Mouse (Mus musculus) limb, embryonic 12.5 days (tissue): ENCODE results near the gene Tor3a. TPM values are rescaled to one million over a fixed set of nuclear protein-coding genes. Genes with fewer than 3 reads are reported as not detected.

Experiments used
- ATAC-seq: fragments of 200-750 bp; cut with Nextera tagmentation; 2 replicates; pipeline ENCODE4 v1.8.0; 2017; ENCODE audit warnings: low read depth, moderate TSS enrichment; ENCODE audit not compliant: insufficient number of reproducible peaks, insufficient read depth, low FRiP score, low TSS enrichment
- H3K27ac ChIP-seq: fragments of 300-500 bp; sonication (generic); 2 replicates; pipeline ENCODE4 v1.5.1; 2016; ENCODE audit warnings: mild to moderate bottlenecking, moderate library complexity
- H3K27me3 ChIP-seq: fragments of 300-500 bp; sonication (generic); 2 replicates; pipeline ENCODE4 v1.6.1; 2016; ENCODE audit warnings: mild to moderate bottlenecking, moderate library complexity
- H3K36me3 ChIP-seq: fragments of 300-500 bp; sonication (generic); 2 replicates; pipeline ENCODE4 v1.6.1; 2016; ENCODE audit warnings: mild to moderate bottlenecking, moderate library complexity
- H3K4me1 ChIP-seq: fragments of 300-500 bp; sonication (generic); replicated peaks from 2 replicates; pipeline ENCODE4 v1.6.1; 2016
- H3K4me2 ChIP-seq: fragments of 300-500 bp; sonication (generic); 2 replicates; pipeline ENCODE4 v1.6.1; 2016; ENCODE audit warnings: mild to moderate bottlenecking, moderate library complexity
- H3K4me3 ChIP-seq: fragments of 300-500 bp; sonication (generic); replicated peaks from 2 replicates; pipeline ENCODE4 v1.5.1; 2016; ENCODE audit warnings: mild to moderate bottlenecking
- H3K9ac ChIP-seq: fragments of 300-500 bp; sonication (generic); replicated peaks from 2 replicates; pipeline ENCODE4 v1.6.1; 2016; ENCODE audit warnings: mild to moderate bottlenecking, moderate library complexity
- H3K9me3 ChIP-seq: fragments of 300-500 bp; sonication (generic); 2 replicates; pipeline ENCODE4 v1.6.1; 2016; ENCODE audit warnings: mild to moderate bottlenecking, moderate library complexity
- whole genome bisulfite sequencing: fragments of 180-500 bp; shearing (Covaris S2); methylation state at CpG from one replicate; pipeline ENCODE4 v1.1.7; 2016; 5-methylcytosine and 5-hydroxymethylcytosine counted together
- polyA plus RNA-seq: library from polyadenylated mRNA; unstranded; fragments of >200 nt; fragmentation: Nextera tagmentation; extraction: Ambion mirVana; gene quantifications from 2 replicates; pipeline ENCODE4 v1.2.1, GENCODE M21; 2016

Gene Tor3a
- polyA plus RNA-seq, 1 experiment from 2014 or later = 7.9 TPM

DNA sequence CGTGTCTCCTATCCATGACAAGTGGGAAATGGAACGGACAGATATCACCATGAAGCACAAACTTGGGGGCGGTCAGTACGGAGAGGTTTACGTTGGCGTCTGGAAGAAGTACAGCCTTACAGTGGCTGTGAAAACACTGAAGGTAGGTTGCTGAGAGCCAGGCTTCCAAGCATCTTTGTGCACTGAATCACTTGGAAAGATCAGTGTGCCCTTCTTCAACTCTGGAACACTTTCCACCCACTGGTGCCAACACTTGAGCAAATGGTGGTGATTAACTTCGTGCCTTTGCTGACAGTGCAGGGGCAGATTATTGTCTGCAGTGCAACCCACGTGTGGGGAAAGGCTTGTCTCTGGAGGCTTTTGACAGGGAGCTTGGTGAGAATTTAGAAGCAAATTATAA lies 44.2 kb downstream of the Tor3a start:
- peaks cover 70% of the 10 kb centered on the region for H3K36me3 ChIP-seq
- ATAC-seq = no peak
- 93% methylated on average over 8 of the region's 8 CpGs for WGBS

DNA sequence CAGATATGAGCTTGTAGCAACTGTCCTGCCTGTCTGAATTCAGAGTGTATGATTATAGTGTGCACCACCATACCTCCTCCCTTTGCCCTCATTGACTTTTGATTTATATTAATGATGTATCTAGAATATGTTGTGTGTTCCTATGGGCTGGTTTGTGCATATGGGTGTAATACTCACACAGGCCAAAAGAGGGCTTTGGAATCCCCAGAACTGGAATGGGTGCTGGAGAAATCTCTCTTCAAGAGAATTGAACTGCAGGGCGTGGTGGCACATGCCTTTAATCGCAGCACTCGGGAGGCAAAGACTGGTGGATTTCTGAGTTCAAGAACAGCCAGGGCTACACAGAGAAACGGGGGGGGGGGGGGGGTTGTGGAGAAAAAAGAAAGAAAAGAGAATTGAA lies 47.4 kb downstream of the Tor3a start:
- 74% methylated on average over 4 of the region's 4 CpGs for WGBS
- Histone ChIP-seq H3K27ac (no peak overlapping the region), H3K27me3 (no peaks in the 10 kb centered on the region), H3K9ac (no peak overlapping the region), H3K9me3 (no peaks in the 10 kb centered on the region), H3K4me2 (no peak overlapping the region), H3K4me3 (no peak overlapping the region), H3K4me1 (no peaks in the 10 kb centered on the region), H3K36me3 (peaks cover 55% of the 10 kb centered on the region)
- ATAC-seq = no peak

More for the DNA sequence above, 44.2 kb downstream of the Tor3a start:
- no peaks in the 10 kb centered on the region for H3K9me3 ChIP-seq
- H3K27ac ChIP-seq = no peak overlapping the region
- H3K4me2 ChIP-seq = no peak overlapping the region
- no peak overlapping the region for H3K9ac ChIP-seq
- H3K4me1 ChIP-seq = no peaks in the 10 kb centered on the region
- H3K27me3 ChIP-seq = no peaks in the 10 kb centered on the region
- no peak overlapping the region for H3K4me3 ChIP-seq

DNA sequence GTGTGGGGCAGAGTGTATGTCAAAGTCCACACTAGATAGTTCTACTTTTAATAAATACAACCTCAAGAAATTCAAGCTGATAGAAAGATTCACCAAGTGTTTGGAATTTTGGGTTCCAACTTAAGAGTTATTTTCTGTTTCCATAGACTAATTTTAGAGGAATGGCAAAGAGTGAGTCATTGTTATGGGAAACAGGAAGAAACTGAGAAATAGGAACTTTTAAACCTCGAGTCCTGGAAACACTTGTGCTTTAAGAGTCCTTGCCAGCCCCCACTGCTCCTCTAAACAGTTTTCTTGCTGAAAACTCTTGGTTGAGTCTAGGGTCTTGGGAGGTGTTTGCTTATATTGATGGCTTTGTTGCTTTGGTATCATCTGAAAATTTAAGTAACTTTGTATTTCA lies 49.9 kb downstream of the Tor3a start:
- Histone ChIP-seq H3K4me1 (no peaks in the 10 kb centered on the region), H3K9me3 (no peaks in the 10 kb centered on the region), H3K4me2 (no peak overlapping the region), H3K4me3 (no peak overlapping the region), H3K27me3 (no peaks in the 10 kb centered on the region), H3K9ac (no peak overlapping the region), H3K27ac (no peak overlapping the region), H3K36me3 (peaks cover 31% of the 10 kb centered on the region)
- 86% methylated on average over 1 of the region's 1 CpGs for WGBS
- no peak for ATAC-seq

DNA sequence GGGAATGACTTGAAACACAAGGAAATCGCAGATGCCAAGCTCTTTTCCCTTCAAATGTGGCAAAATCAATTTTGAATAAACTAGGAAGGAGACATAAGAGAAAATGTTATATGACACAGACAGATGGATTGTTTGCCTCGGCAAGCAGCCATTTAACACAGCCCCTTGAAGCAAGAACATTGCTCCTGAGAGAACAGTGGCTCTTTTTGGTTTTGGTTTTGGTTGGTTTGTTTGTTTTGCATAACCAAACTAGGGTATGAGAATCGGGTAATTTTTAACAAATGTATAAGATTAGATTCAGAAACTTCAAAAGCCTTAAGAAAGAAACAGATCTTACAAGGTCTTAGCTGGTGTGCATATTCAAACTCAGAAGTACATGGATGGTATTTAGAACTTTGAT lies 53.2 kb downstream of the Tor3a start:
- Histone ChIP-seq H3K9me3 (no peaks in the 10 kb centered on the region), H3K9ac (no peak overlapping the region), H3K4me2 (no peak overlapping the region), H3K36me3 (peaks cover 21% of the 10 kb centered on the region), H3K4me3 (no peak overlapping the region), H3K27ac (no peak overlapping the region), H3K27me3 (no peaks in the 10 kb centered on the region), H3K4me1 (peaks cover 8% of the 10 kb centered on the region)
- WGBS = 86% methylated on average over 3 of the region's 3 CpGs
- ATAC-seq = no peak

DNA sequence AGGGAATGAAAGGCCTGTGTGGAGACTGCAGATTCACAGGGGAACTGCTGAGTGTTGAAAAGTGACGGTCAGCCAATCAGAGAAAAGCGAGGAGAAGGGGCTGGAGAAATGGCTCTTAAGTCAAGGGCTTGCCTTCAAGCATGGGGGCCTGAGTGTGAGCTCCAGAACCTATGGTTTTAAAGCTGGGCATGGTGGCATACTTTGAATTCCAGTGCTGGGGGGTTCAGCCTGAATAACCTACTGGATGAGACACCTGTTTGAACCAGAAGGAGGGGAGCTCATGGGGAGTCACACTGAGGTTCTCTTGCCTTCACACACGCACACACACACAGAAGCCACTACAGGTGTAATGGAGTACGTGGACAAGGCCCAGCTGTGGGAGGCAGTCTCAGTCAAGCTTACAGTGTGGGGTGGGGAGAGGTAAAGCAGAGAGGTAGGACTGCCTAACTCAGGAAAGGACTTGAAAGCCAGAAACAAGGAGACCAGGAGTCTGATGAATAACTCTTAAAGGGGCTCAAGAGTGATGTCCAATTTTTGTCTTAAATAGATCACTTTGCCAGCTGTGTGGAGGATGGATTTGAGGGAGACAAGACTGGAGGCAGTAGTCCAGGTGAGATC lies 53.8 kb downstream of the Tor3a start:
- H3K9ac ChIP-seq = no peak overlapping the region
- H3K4me2 ChIP-seq = no peak overlapping the region
- H3K27ac ChIP-seq = no peak overlapping the region
- H3K4me3 ChIP-seq = no peak overlapping the region
- H3K36me3 ChIP-seq = peaks cover 15% of the 10 kb centered on the region
- WGBS = 67% methylated on average over 4 of the region's 4 CpGs
- no peak for ATAC-seq
- H3K9me3 ChIP-seq = no peaks in the 10 kb centered on the region
- H3K4me1 ChIP-seq = peaks cover 14% of the 10 kb centered on the region
- no peaks in the 10 kb centered on the region for H3K27me3 ChIP-seq

DNA sequence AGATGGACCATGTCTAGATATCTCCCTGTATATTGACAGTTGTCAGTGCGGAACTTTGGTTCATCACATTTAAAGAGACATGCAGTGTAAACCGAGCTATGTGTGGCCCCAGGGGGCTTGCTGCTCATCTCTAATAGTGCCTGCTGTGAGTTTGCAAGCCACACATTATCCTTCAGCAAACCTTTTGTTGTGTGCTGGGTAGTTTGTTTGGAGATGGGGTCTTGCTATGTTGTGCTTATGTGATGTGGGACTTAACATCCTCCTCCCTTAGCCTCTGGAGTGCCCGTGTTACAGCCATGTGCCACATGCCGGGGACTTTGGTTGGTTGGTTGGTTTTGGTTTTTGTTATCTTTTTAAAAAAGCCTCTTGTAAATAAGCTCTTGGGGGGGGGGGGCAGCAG lies 56.3 kb downstream of the Tor3a start:
- no peak for ATAC-seq
- Histone ChIP-seq H3K27ac (no peak overlapping the region), H3K4me1 (peaks cover 30% of the 10 kb centered on the region), H3K9ac (no peak overlapping the region), H3K4me2 (no peak overlapping the region), H3K36me3 (peaks cover 6% of the 10 kb centered on the region; the same call in 1 of the 2 replicates), H3K27me3 (no peaks in the 10 kb centered on the region), H3K4me3 (no peak overlapping the region), H3K9me3 (no peaks in the 10 kb centered on the region)
- WGBS = 70% methylated on average over 4 of the region's 4 CpGs

GRCm38 (mm10) chr1:156616989-156617598 lies 57.1 kb downstream of the Tor3a start:
- Histone ChIP-seq H3K27ac (no peak overlapping the region; the same call in 1 of the 2 replicates), H3K9me3 (no peaks in the 10 kb centered on the region), H3K4me3 (no peak overlapping the region), H3K9ac (no peak overlapping the region), H3K4me2 (no peak overlapping the region), H3K4me1 (peaks cover 30% of the 10 kb centered on the region), H3K27me3 (no peaks in the 10 kb centered on the region), H3K36me3 (0 out of 2 replicates have a peak, but pooled peaks cover under 1% of the 10 kb centered on the region)
- 55% methylated on average over 12 of the region's 12 CpGs for WGBS
- ATAC-seq = no peak

DNA sequence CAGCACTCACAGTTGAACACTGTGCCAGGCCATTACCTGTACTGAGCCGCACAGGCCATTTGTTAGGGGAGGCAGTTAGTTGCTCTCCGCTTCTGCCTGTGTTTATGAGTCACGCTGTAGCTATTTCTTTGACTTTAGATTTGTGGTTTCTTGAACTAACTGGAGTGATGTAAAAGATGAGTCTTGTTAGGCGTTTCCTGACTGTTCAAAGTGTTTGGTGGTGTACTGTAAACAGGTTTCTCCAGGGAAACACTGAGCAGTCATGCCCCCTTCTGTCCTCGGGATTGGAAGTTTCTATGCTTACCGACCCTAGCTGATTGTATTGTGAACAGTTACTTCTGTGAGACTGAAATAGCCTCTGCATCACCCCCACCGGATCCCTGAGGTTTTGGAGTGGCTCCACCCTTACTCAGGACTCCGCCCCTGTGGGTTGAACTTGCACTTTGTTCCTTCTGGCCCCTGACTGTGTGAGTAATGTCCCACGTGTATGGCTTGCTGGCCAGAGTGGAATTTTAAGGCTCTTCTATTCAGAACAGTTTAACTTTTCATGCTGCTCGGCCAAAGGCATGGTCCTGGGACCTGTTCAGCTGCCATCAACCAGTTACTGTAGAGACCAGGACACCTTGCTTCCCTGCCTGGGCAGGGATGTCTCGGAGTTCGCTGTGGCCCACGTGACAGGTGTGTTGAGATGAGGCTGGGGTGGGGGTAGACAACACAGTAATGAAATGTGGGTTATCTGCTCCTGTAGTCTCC lies 58.6 kb downstream of the Tor3a start:
- 15% methylated on average over 13 of the region's 13 CpGs for WGBS

GRCm38 (mm10) chr1:156614710-156615109 lies 59.4 kb downstream of the Tor3a start:
- 63% methylated on average over 1 of the region's 1 CpGs for WGBS
- peaks cover 7% of the 10 kb centered on the region; the same call in 1 of the 2 replicates for H3K36me3 ChIP-seq

More for the DNA sequence above, 58.6 kb downstream of the Tor3a start:
- no peaks in the 10 kb centered on the region for H3K9me3 ChIP-seq
- ATAC-seq = peak; percentile 67; the same call in 1 of the 2 replicates
- peaks cover 7% of the 10 kb centered on the region; the same call in 1 of the 2 replicates for H3K36me3 ChIP-seq
- no peak overlapping the region for H3K9ac ChIP-seq
- H3K4me1 ChIP-seq = peaks cover 30% of the 10 kb centered on the region
- peak overlapping the region; percentile 39 for H3K4me2 ChIP-seq
- H3K27ac ChIP-seq = peak overlapping the region; percentile 57; the same call in 1 of the 2 replicates
- H3K27me3 ChIP-seq = no peaks in the 10 kb centered on the region
- H3K4me3 ChIP-seq = no peak overlapping the region; the same call in 1 of the 2 replicates

DNA sequence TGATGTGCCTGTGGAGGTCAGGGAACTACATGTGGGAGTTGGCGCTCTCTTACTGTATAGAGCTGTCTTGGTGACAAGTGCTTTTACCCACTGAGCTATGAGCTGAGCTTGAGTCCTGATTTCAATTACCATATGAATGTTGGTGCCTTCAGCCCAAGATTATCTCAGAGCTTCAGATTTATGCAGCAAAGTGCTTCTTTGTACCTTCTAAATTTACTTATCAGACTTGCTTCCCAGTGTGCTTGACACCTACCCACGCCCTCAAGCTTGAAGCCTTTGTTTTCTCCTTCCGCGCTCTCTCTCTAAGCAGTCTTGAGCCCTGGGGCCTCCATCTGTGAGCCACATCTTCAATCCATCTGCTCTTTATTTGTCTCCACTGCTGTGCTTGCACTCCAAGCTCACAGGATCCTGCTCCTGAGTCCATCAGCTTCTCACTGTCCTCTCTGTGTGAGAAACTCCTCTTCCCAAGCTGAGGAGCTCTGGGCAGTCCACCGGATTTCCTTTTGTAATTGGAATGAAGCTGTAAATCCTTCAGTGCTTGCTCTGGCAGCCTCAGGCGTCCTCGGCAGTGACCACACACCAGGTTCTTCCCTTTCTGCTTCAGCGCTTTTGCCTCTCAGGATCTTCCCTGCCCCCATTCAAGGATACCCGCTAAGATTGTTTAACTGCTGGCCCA lies 60.2 kb downstream of the Tor3a start:
- no peak overlapping the region for H3K9ac ChIP-seq
- no peak overlapping the region for H3K4me3 ChIP-seq
- H3K9me3 ChIP-seq = no peaks in the 10 kb centered on the region
- peaks cover 7% of the 10 kb centered on the region; the same call in 1 of the 2 replicates for H3K36me3 ChIP-seq
- no peaks in the 10 kb centered on the region for H3K27me3 ChIP-seq
- H3K4me1 ChIP-seq = peaks cover 30% of the 10 kb centered on the region
- peak overlapping the region; percentile 76 for H3K27ac ChIP-seq
- ATAC-seq = no peak
- H3K4me2 ChIP-seq = no peak overlapping the region
- WGBS = 14% methylated on average over 9 of the region's 9 CpGs

More at GRCm38 (mm10) chr1:156614710-156615109, 59.4 kb downstream of the Tor3a start:
- no peak for ATAC-seq
- no peaks in the 10 kb centered on the region for H3K27me3 ChIP-seq
- no peak overlapping the region for H3K4me3 ChIP-seq
- H3K9me3 ChIP-seq = no peaks in the 10 kb centered on the region
- H3K4me2 ChIP-seq = no peak overlapping the region
- H3K9ac ChIP-seq = no peak overlapping the region
- peaks cover 30% of the 10 kb centered on the region for H3K4me1 ChIP-seq
- H3K27ac ChIP-seq = no peak overlapping the region

DNA sequence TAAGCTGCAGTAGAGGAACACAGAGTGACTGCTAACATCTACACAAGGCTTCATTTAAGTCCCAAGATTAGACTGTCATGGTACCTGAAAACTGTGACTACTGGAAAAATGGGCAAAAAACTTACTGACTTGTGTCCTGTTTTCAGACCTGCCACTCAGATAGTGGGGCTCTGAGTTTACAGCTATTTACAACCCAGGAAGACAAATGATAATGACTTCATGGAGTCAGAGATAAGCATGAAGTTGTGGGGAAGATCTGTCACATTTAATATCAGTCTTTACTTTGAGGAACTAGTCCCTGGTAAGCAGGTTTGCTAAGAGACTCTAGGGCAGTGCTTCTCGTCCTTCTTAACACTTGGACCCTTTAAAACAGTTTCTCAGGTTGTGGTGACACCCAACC lies 63.9 kb downstream of the Tor3a start:
- Histone ChIP-seq H3K4me3 (no peak overlapping the region), H3K4me2 (no peak overlapping the region), H3K4me1 (peaks cover 19% of the 10 kb centered on the region), H3K9ac (no peak overlapping the region), H3K9me3 (no peaks in the 10 kb centered on the region), H3K27me3 (no peaks in the 10 kb centered on the region), H3K27ac (no peak overlapping the region), H3K36me3 (peaks cover 7% of the 10 kb centered on the region; the same call in 1 of the 2 replicates)
- ATAC-seq = no peak
- WGBS = 88% methylated on average over 1 of the region's 1 CpGs
